Mouse (Mus musculus) MEL (cell line): ENCODE results near the gene Dsel. TPM values are rescaled to one million over a fixed set of nuclear protein-coding genes. Genes with fewer than 3 reads are reported as not detected.

Source experiments
- DNase-seq: peaks from one replicate; pipeline ENCODE4 v3.0.0; 2011; ENCODE audit warnings: low read depth, low spot score
- H3K27ac ChIP-seq: 2 replicates; pipeline ENCODE4 v1.5.1; 2012; ENCODE audit warnings: low read depth, mild to moderate bottlenecking, control low read depth, low read length, moderate library complexity; ENCODE audit not compliant: control insufficient read depth
- H3K27me3 ChIP-seq, 2 experiments: fragments of 150-350 bp in 1 of 2; sonication (generic) in 1 of 2; 2 replicates each; pipeline ENCODE4 v1.6.1; 2012; ENCODE audit warnings: low read length in 2 of 2, mild to moderate bottlenecking in 2 of 2, improper control_type of control experiment in 1 of 2, moderate library complexity in 1 of 2; ENCODE audit not compliant: insufficient read depth in 2 of 2, control insufficient read depth in 1 of 2
- H3K36me3 ChIP-seq, 2 experiments: 2 replicates each; pipeline ENCODE4 v1.6.1; 2012 to 2014; ENCODE audit warnings: low read length in 2 of 2, improper control_type of control experiment in 1 of 2, inconsistent platforms in 1 of 2, mild to moderate bottlenecking in 1 of 2; ENCODE audit not compliant: insufficient read depth in 2 of 2, control insufficient read depth in 1 of 2
- H3K4me1 ChIP-seq, 2 experiments: fragments of 150-350 bp in 1 of 2; sonication (generic) in 1 of 2; 2 replicates each; pipeline ENCODE4 v1.6.1; 2012; ENCODE audit warnings: low read length in 2 of 2, improper control_type of control experiment in 1 of 2, mild to moderate bottlenecking in 1 of 2; ENCODE audit not compliant: insufficient read depth in 2 of 2, control insufficient read depth in 1 of 2
- H3K4me3 ChIP-seq, 2 experiments: fragments of 150-350 bp in 1 of 2; sonication (generic) in 1 of 2; 2 replicates each; pipeline ENCODE4 v1.5.1; 2012; ENCODE audit warnings: low read depth in 2 of 2, low read length in 2 of 2, mild to moderate bottlenecking in 2 of 2, moderate library complexity in 2 of 2, control low read depth in 1 of 2, improper control_type of control experiment in 1 of 2; ENCODE audit not compliant: control insufficient read depth in 1 of 2, insufficient read depth in 1 of 2
- H3K79me2 ChIP-seq: 2 replicates; pipeline ENCODE4 v1.6.1; 2012; ENCODE audit warnings: mild to moderate bottlenecking, low read length, moderate library complexity; ENCODE audit not compliant: control insufficient read depth, poor library complexity, insufficient read depth
- H3K9ac ChIP-seq: 2 replicates; pipeline ENCODE4 v1.6.1; 2012; ENCODE audit warnings: low read depth, mild to moderate bottlenecking, control low read depth, low read length, moderate library complexity; ENCODE audit not compliant: control insufficient read depth, poor library complexity, severe bottlenecking
- H3K9me3 ChIP-seq: fragments of 150-350 bp; sonication (generic); replicated peaks from 2 replicates; pipeline ENCODE4 v1.6.1; 2012; ENCODE audit warnings: mild to moderate bottlenecking, low read length, improper control_type of control experiment, moderate library complexity; ENCODE audit not compliant: insufficient read depth
- CHD2 ChIP-seq: IDR thresholded peaks from 2 replicates; pipeline ENCODE4 v1.6.1; 2011; ENCODE audit warnings: low read length, improper control_type of control experiment
- E2F4 ChIP-seq: IDR thresholded peaks from 2 replicates; pipeline ENCODE4 v1.6.1; 2011; ENCODE audit warnings: low read depth, low read length, improper control_type of control experiment, borderline replicate concordance
- ELF1 ChIP-seq: IDR thresholded peaks from 2 replicates; pipeline ENCODE4 v1.6.1; 2014; ENCODE audit warnings: low read depth, mild to moderate bottlenecking, inconsistent platforms, low read length, improper control_type of control experiment, moderate library complexity
- EP300 ChIP-seq, 2 experiments: IDR thresholded peaks; 2 replicates each; pipeline ENCODE4 v1.6.1; 2011; ENCODE audit warnings: improper control_type of control experiment in 2 of 2, low read length in 2 of 2, low read depth in 1 of 2, mild to moderate bottlenecking in 1 of 2
- KAT2A ChIP-seq: conservative IDR thresholded peaks from 2 replicates; pipeline ENCODE4 v1.6.1; 2012; ENCODE audit warnings: low read depth, low read length, improper control_type of control experiment, inconsistent platforms
- MAX ChIP-seq: IDR thresholded peaks from 2 replicates; pipeline ENCODE4 v1.6.1; 2011; ENCODE audit warnings: low read length, improper control_type of control experiment
- MXI1 ChIP-seq: IDR thresholded peaks from 2 replicates; pipeline ENCODE4 v1.6.1; 2011; ENCODE audit warnings: mild to moderate bottlenecking, low read depth, low read length, improper control_type of control experiment
- MYB ChIP-seq: IDR thresholded peaks from 2 replicates; pipeline ENCODE4 v1.6.1; 2011; ENCODE audit warnings: mild to moderate bottlenecking, low read depth, low read length, improper control_type of control experiment
- NELFE ChIP-seq: IDR thresholded peaks from 2 replicates; pipeline ENCODE4 v1.6.1; 2011; ENCODE audit warnings: low read depth, low read length, improper control_type of control experiment
- POLR2A ChIP-seq, 2 experiments: IDR thresholded peaks; 2 replicates each; pipeline ENCODE4 v1.6.1; 2011 to 2012; ENCODE audit warnings: low read length in 2 of 2, mild to moderate bottlenecking in 2 of 2, control low read depth in 1 of 2, improper control_type of control experiment in 1 of 2, low read depth in 1 of 2, moderate library complexity in 1 of 2; ENCODE audit not compliant: control insufficient read depth in 1 of 2, insufficient read depth in 1 of 2, poor library complexity in 1 of 2
- POLR2AphosphoS2 ChIP-seq: IDR thresholded peaks from 2 replicates; pipeline ENCODE4 v1.6.1; 2011; ENCODE audit warnings: low read length, improper control_type of control experiment
- TAL1 ChIP-seq: IDR thresholded peaks from 2 replicates; pipeline ENCODE4 v1.6.1; 2012; ENCODE audit warnings: mild to moderate bottlenecking, inconsistent platforms, low read length, moderate library complexity, mixed read lengths
- TBP ChIP-seq: IDR thresholded peaks from 2 replicates; pipeline ENCODE4 v1.8.0; 2011; ENCODE audit warnings: low read depth, low read length, improper control_type of control experiment
- TCF12 ChIP-seq: IDR thresholded peaks from 2 replicates; pipeline ENCODE4 v1.6.1; 2014; ENCODE audit warnings: low read depth, mild to moderate bottlenecking, inconsistent platforms, low read length, improper control_type of control experiment, moderate library complexity
- polyA plus RNA-seq, 2 experiments: library from polyadenylated mRNA; stranded (reverse) in 1 of 2; unstranded in 1 of 2; fragments of >175 nt in 1 of 2; fragments of >200 nt in 1 of 2; gene quantifications; 2 replicates each; pipeline versions ENCODE4 v1.2.1 to v1.2.4; 2012; ENCODE audit warnings: low replicate concordance in 2 of 2, low read depth in 1 of 2; ENCODE audit not compliant: insufficient read length in 2 of 2, insufficient read depth in 1 of 2, missing spikeins in 1 of 2
- total RNA-seq: library from RNA; depleted of rRNA; stranded (reverse); fragments of 300-350 nt; gene quantifications from 2 replicates; pipeline ENCODE4 v1.2.3, GENCODE M21; 2012

Gene Dsel
- total and polyA plus RNA-seq, 3 experiments: 1.7 to 2.8 TPM; not detected in 1

DNA sequence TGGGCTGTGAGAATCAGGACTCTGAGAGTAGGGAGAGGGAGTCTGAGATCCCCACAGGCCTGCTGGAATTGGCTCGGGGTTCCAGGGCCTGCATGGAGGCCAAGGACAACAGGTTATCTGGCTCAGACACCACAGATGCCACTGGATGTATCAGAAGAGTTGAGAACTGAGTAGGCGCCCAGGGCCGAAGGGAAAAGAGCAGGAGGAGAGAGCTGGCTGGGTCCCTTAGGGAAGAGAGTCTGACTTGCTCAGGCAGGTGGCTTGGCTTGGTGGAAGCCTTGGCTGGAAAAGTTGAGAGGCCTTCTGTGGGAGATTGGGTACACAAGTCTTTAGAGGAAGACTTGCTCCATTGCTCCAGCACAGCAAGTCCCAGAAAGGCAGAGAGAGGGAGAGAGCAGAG lies 18.6 kb upstream of the Dsel start:
- no peaks in the 10 kb centered on the region for H3K79me2 ChIP-seq
- no peak overlapping the region for H3K27ac ChIP-seq
- no peak overlapping the region for H3K9ac ChIP-seq
- H3K27me3 ChIP-seq: no peaks in the 10 kb centered on the region
- H3K9me3 ChIP-seq: no peaks in the 10 kb centered on the region
- H3K4me3 ChIP-seq: no peak overlapping the region
- DNase-seq: no peak
- H3K36me3 ChIP-seq: no peaks in the 10 kb centered on the region
- no peaks in the 10 kb centered on the region for H3K4me1 ChIP-seq
- TF ChIP-seq POLR2A (IDR thresholded peaks at IDR 0.05; ENCODE audit: control insufficient read depth in 1 of 2, insufficient read depth in 1 of 2, low read depth in 1 of 2, low read length in 2 of 2, poor library complexity in 1 of 2) (no peak), NELFE (no peak), MYB (no peak), E2F4 (no peak), POLR2AphosphoS2 (no peak), TCF12 (no peak)

DNA sequence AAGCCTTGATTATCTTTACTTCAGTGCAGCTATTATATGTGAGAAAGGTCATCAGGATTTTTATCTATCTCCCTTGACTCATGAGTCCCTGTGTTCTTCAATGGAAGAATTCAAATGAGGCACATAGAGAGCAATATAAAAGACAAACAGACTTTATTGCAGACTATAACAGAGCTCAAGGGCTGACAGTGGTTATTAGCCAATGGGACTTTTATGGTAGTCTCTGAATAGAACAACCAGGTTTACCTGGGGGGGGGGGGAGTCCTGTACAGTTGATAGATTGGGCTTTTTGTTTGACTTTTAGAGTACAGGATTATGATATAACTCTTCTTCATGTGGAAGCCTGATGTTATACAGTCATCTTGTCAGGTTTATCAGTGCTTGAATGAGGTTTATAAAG lies 11.1 kb upstream of the Dsel start:
- Histone ChIP-seq H3K27me3 (no peaks in the 10 kb centered on the region), H3K9ac (no peak overlapping the region), H3K9me3 (no peaks in the 10 kb centered on the region), H3K4me1 (no peaks in the 10 kb centered on the region), H3K27ac (no peak overlapping the region), H3K4me3 (no peak overlapping the region), H3K79me2 (no peaks in the 10 kb centered on the region), H3K36me3 (no peaks in the 10 kb centered on the region)
- no peak for TF ChIP-seq ELF1
- no peak for TF ChIP-seq MXI1
- no peak for TF ChIP-seq CHD2
- no peak for TF ChIP-seq TBP
- no peak for TF ChIP-seq NELFE
- no peak for TF ChIP-seq EP300 (IDR thresholded peaks at IDR 0.05; ENCODE audit: low read depth in 1 of 2, low read length in 2 of 2)
- TF ChIP-seq TAL1: no peak
- no peak for TF ChIP-seq MYB
- no peak for TF ChIP-seq MAX
- TF ChIP-seq POLR2AphosphoS2: no peak
- no peak for DNase-seq

DNA sequence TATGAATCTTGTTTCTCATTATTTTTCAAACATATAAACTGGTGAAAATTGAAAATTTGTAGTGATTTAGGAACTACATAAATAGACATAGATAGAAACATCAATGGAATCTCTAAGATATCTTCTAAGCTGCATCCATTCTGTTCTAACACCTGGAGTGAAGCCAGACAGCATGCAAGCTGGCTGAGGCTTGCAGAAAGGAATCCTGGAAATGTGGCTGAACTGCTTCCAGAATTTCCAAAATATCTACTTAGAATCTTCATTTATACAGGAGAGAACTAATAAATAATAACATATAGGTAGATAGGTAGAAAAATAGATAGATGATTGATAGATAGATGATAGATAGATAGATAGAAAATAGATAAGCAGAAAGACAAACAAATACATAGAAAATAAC lies 8.5 kb upstream of the Dsel start:
- H3K27ac ChIP-seq: no peak overlapping the region
- H3K9ac ChIP-seq: no peak overlapping the region
- no peak for TF ChIP-seq MXI1
- no peak for TF ChIP-seq POLR2A (IDR thresholded peaks at IDR 0.05; ENCODE audit: control insufficient read depth in 1 of 2, insufficient read depth in 1 of 2, low read depth in 1 of 2, low read length in 2 of 2, poor library complexity in 1 of 2)
- no peak for TF ChIP-seq NELFE
- TF ChIP-seq KAT2A: no peak
- no peak for DNase-seq
- H3K9me3 ChIP-seq: no peaks in the 10 kb centered on the region
- no peaks in the 10 kb centered on the region for H3K36me3 ChIP-seq
- no peak overlapping the region for H3K4me3 ChIP-seq
- H3K27me3 ChIP-seq: no peaks in the 10 kb centered on the region
- no peaks in the 10 kb centered on the region for H3K79me2 ChIP-seq
- H3K4me1 ChIP-seq: no peaks in the 10 kb centered on the region
